Mouse (Mus musculus) midbrain, embryonic 14.5 days (tissue): ENCODE measurements around the gene Olfr551. TPM values are rescaled to one million over a fixed set of nuclear protein-coding genes. Genes with fewer than 3 reads are reported as not detected.
"Not testable (repeated sequence)": the region's sequence is repeated elsewhere in the genome, so short reads cannot be mapped to it uniquely, and the experiment has no call there.

Experiments
- ATAC-seq: fragments of 200-750 bp; cut with Nextera tagmentation; 2 replicates; pipeline ENCODE4 v1.8.0; 2017; ENCODE audit warnings: moderate number of reproducible peaks, moderate library complexity; ENCODE audit not compliant: low FRiP score, low TSS enrichment
- DNase-seq: peaks from one replicate; pipeline ENCODE4 v3.0.0-alpha.2; 2015
- H3K27ac ChIP-seq: fragments of 300-500 bp; sonication (generic); replicated peaks from 2 replicates; pipeline ENCODE4 v1.5.1; 2014; ENCODE audit warnings: mild to moderate bottlenecking, low read depth, low read length, moderate library complexity
- H3K27me3 ChIP-seq: fragments of 300-500 bp; sonication (generic); 2 replicates; pipeline ENCODE4 v1.6.1; 2014; ENCODE audit warnings: low read length, control low read depth, mixed read lengths; ENCODE audit not compliant: control insufficient read depth, insufficient read depth
- H3K36me3 ChIP-seq: fragments of 300-500 bp; sonication (generic); 2 replicates; pipeline ENCODE4 v1.6.1; 2014; ENCODE audit warnings: low read length, control low read depth; ENCODE audit not compliant: control insufficient read depth, insufficient read depth
- H3K4me1 ChIP-seq: fragments of 300-500 bp; sonication (generic); 2 replicates; pipeline ENCODE4 v1.6.1; 2014; ENCODE audit warnings: mild to moderate bottlenecking, antibody characterized with exemption, low read length, control low read depth; ENCODE audit not compliant: control insufficient read depth, insufficient read depth
- H3K4me2 ChIP-seq: fragments of 300-500 bp; sonication (generic); 2 replicates; pipeline ENCODE4 v1.6.1; 2014; ENCODE audit warnings: mild to moderate bottlenecking, low read length, moderate library complexity
- H3K4me3 ChIP-seq: fragments of 300-500 bp; sonication (generic); replicated peaks from 2 replicates; pipeline ENCODE4 v1.5.1; 2014; ENCODE audit warnings: low read depth, low read length
- H3K9ac ChIP-seq: fragments of 300-500 bp; sonication (generic); replicated peaks from 2 replicates; pipeline ENCODE4 v1.6.1; 2014; ENCODE audit warnings: mild to moderate bottlenecking, low read length, moderate library complexity
- H3K9me3 ChIP-seq: fragments of 300-500 bp; sonication (generic); 2 replicates; pipeline ENCODE4 v1.6.1; 2016; ENCODE audit warnings: low read length, control low read depth, mixed read lengths; ENCODE audit not compliant: control insufficient read depth
- WGBS: fragments of 180-500 bp; shearing (Covaris S2); extraction: QIAGEN DNeasy Blood & Tissue Kit; methylation state at CpG from one replicate; pipeline ENCODE4 v1.1.7; 2014; 5-methylcytosine and 5-hydroxymethylcytosine counted together
- polyA plus RNA-seq: library from polyadenylated mRNA; unstranded; fragments of >200 nt; fragmentation: Nextera tagmentation; extraction: Ambion mirVana; gene quantifications from 2 replicates; pipeline ENCODE4 v1.2.1, GENCODE M21; 2014

The Olfr551 gene
- polyA plus RNA-seq = not detected in 2 replicates

GRCm38 (mm10) chr7:102591786-102592185 lies at the start of gene Olfr551:
TSS of gene Olfr551 (minus strand) at chr7:102591886.
- ATAC-seq = no peak
- DNase-seq = no peak
- Histone ChIP-seq H3K27me3 (no peaks in the 10 kb centered on the region), H3K9ac (no peak within 1 kb of the TSS), H3K4me2 (no peak within 1 kb of the TSS), H3K9me3 (no peaks in the 10 kb centered on the region), H3K36me3 (no peaks in the 10 kb centered on the region), H3K4me3 (no peak within 1 kb of the TSS), H3K27ac (no peak within 1 kb of the TSS), H3K4me1 (no peaks in the 10 kb centered on the region)
- 96% methylated on average over 3 of the region's 3 CpGs for WGBS

- H3K4me2 ChIP-seq = no peak within 1 kb of the TSS
- ATAC-seq = no peak
- 84% methylated on average over 1 of the region's 1 CpGs for WGBS
- H3K9ac ChIP-seq = no peak within 1 kb of the TSS
- no peaks in the 10 kb centered on the region for H3K9me3 ChIP-seq
- no peaks in the 10 kb centered on the region for H3K4me1 ChIP-seq
- DNase-seq = no peak
- H3K27me3 ChIP-seq = no peaks in the 10 kb centered on the region
- H3K36me3 ChIP-seq = no peaks in the 10 kb centered on the region
- H3K27ac ChIP-seq = no peak within 1 kb of the TSS
- no peak within 1 kb of the TSS for H3K4me3 ChIP-seq
These were observed 46.4 kb upstream of the Olfr551 start, which contains the start of gene Olfr554 for GRCm38 (mm10) chr7:102638132-102638531. TSS of gene Olfr554 (plus strand) at chr7:102638432.

- DNase-seq = peak; percentile 56
- 29% methylated on average over 3 of the region's 3 CpGs for WGBS
- no peak for ATAC-seq
- Histone ChIP-seq H3K36me3 (no peaks in the 10 kb centered on the region), H3K9me3 (no peaks in the 10 kb centered on the region), H3K9ac (no peak overlapping the region), H3K27me3 (no peaks in the 10 kb centered on the region), H3K4me3 (no peak overlapping the region), H3K4me2 (no peak overlapping the region), H3K4me1 (no peaks in the 10 kb centered on the region), H3K27ac (no peak overlapping the region)
These were observed 45.0 kb upstream of the Olfr551 start for GRCm38 (mm10) chr7:102636665-102637064.

GRCm38 (mm10) chr7:102620368-102620767 lies 28.7 kb upstream of the Olfr551 start:
- not testable (repeated sequence) for H3K36me3 ChIP-seq, H3K27me3 ChIP-seq, ATAC-seq, H3K4me1 ChIP-seq, H3K4me3 ChIP-seq, H3K9me3 ChIP-seq, H3K4me2 ChIP-seq, H3K27ac ChIP-seq, DNase-seq, H3K9ac ChIP-seq
- WGBS = 90% methylated on average over 19 of the region's 19 CpGs

GRCm38 (mm10) chr7:102619608-102620007 lies 27.9 kb upstream of the Olfr551 start:
- 73% methylated on average over 5 of the region's 5 CpGs for WGBS
- H3K4me3 ChIP-seq = no peak overlapping the region
- no peak overlapping the region for H3K4me2 ChIP-seq
- no peaks in the 10 kb centered on the region for H3K27me3 ChIP-seq
- H3K4me1 ChIP-seq = no peaks in the 10 kb centered on the region
- H3K9me3 ChIP-seq = no peaks in the 10 kb centered on the region
- no peak overlapping the region for H3K27ac ChIP-seq
- no peaks in the 10 kb centered on the region for H3K36me3 ChIP-seq
- DNase-seq = peak; percentile 41
- ATAC-seq = no peak
- no peak overlapping the region for H3K9ac ChIP-seq

- ATAC-seq (no peak), DNase-seq (no peak)
- no peak within 1 kb of the TSS for H3K4me2 ChIP-seq
- H3K27ac ChIP-seq = no peak within 1 kb of the TSS
- no peaks in the 10 kb centered on the region for H3K36me3 ChIP-seq
- H3K27me3 ChIP-seq = no peaks in the 10 kb centered on the region
- H3K4me3 ChIP-seq = no peak within 1 kb of the TSS
- H3K9me3 ChIP-seq = no peaks in the 10 kb centered on the region
- H3K9ac ChIP-seq = no peak within 1 kb of the TSS
- no peaks in the 10 kb centered on the region for H3K4me1 ChIP-seq
These were observed 26.4 kb upstream of the Olfr551 start, which contains the start of gene Olfr553 for GRCm38 (mm10) chr7:102618118-102618517. TSS of gene Olfr553 (minus strand) at chr7:102618218.

GRCm38 (mm10) chr7:102597378-102598031 lies 5.8 kb upstream of the Olfr551 start, which contains the start of gene Olfr552:
TSS of gene Olfr552 (plus strand) at chr7:102597770.
- DNase-seq (no peak), ATAC-seq (no peak)
- no peaks in the 10 kb centered on the region for H3K9me3 ChIP-seq
- no peak within 1 kb of the TSS for H3K4me3 ChIP-seq
- no peaks in the 10 kb centered on the region for H3K27me3 ChIP-seq
- no peak within 1 kb of the TSS for H3K9ac ChIP-seq
- no peak within 1 kb of the TSS for H3K4me2 ChIP-seq
- H3K27ac ChIP-seq = no peak within 1 kb of the TSS
- H3K36me3 ChIP-seq = no peaks in the 10 kb centered on the region
- H3K4me1 ChIP-seq = no peaks in the 10 kb centered on the region
- 81% methylated on average over 1 of the region's 1 CpGs for WGBS

- 48% methylated on average over 6 of the region's 6 CpGs for WGBS
- Histone ChIP-seq H3K36me3 (no peaks in the 10 kb centered on the region), H3K4me1 (peaks cover 9% of the 10 kb centered on the region; the same call in 1 of the 2 replicates), H3K27me3 (no peaks in the 10 kb centered on the region), H3K4me2 (no peak overlapping the region), H3K9ac (no peak overlapping the region), H3K4me3 (no peak overlapping the region), H3K9me3 (no peaks in the 10 kb centered on the region), H3K27ac (no peak overlapping the region)
- ATAC-seq = no peak
- no peak for DNase-seq
These were observed 15.7 kb downstream of the Olfr551 start for GRCm38 (mm10) chr7:102575998-102576397.
